Mouse (Mus musculus) left cerebral cortex, adult 2 months (tissue): ENCODE results near the gene Pex13. TPM values are rescaled to one million over a fixed set of nuclear protein-coding genes. Genes with fewer than 3 reads are reported as not detected.

ENCODE experiments used
- DNase-seq, 2 experiments: peaks; one replicate each; pipeline ENCODE4 v3.0.0; 2021 to 2022; ENCODE audit warnings: low spot score in 2 of 2, mixed read lengths in 1 of 2; ENCODE audit errors: extremely low spot score in 1 of 2
- H3K27ac ChIP-seq: fragments of 200-600 bp; 2 replicates; pipeline ENCODE4 v1.8.1; 2022
- H3K4me3 ChIP-seq: fragments of 200-600 bp; 2 replicates; pipeline ENCODE4 v1.8.1; 2022
- CTCF ChIP-seq: fragments of 200-600 bp; IDR thresholded peaks from 2 replicates; pipeline ENCODE4 v1.8.1; 2022; ENCODE audit warnings: antibody characterized with exemption, mild to moderate bottlenecking, moderate library complexity
- intact Hi-C: fragments of 180-260 bp; cut with DNase I; formaldehyde crosslinking; loops from one replicate; pipeline ENCODE4 v1.15.1; 2025
- total RNA-seq, 2 experiments: library from RNA; stranded (reverse); gene quantifications; 2 replicates each; pipeline ENCODE4 v1.2.3; 2021

Gene Pex13
- total RNA-seq, 2 experiments from 2014 or later, result 31.2 to 35.4 TPM

DNA sequence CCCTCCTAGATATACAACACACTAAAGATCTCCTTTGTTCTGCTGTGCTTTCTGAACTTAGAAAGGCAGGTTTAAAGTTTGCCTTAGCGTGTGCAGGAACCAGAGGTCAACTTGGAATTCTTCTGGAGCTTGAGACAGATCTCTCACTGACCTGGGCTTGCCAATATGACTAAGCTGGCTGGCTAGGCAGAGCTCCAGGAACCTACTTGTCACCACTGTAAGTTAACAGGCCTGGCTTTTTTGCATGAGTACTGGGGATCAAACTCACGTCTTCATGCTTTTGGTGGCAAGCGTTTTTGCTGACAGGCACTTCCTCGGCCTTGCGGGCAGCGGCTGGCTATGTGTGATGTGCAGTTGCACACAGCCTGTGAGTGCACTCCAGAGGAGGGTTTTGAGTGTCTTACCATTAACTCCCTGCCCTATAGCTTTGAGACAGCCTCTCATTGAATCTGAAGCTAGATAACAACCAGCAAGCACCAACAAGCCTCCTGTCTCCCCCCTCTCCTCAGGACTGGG, 14.7 kb upstream of the Pex13 start:
- Histone ChIP-seq H3K27ac (no peak overlapping the region), H3K4me3 (no peak overlapping the region)
- TF ChIP-seq CTCF, result no peak
- intact Hi-C loops, result no loop called here
- DNase-seq, result no peak

DNA sequence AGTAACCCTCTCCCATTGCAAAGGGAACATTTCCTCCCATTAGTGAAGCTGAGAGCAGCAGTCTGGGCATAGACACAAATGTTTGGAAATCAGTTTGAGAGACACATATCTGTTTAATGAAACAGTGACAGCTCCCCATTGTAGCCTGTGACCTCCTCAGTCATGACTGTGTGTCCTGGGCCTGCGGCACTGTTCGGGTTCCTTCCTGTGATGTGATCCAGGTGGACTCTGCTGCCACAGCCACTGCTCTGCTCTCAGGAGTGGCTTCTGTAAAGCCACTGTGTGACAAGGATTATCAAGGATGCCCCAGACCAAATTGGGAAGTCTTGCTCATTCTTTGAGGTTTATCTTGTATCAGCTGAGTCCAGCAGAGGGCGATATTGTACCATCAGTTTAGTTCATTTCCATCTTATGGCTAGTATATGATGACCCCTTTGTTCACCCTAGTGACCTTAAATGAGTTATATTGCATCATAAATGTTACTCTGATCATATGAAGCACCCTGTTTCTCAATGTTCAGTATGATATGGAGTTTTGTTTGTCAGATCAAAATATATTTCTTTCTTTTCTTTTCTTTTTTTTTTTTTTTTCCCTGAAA, 13.4 kb upstream of the Pex13 start:
- Histone ChIP-seq H3K27ac (no peak overlapping the region), H3K4me3 (no peak overlapping the region)
- intact Hi-C loops, result loop anchor here (1.0 to 10.0 kb wide), 2 partner anchors 186 to 275 kb away; no protein-coding TSS in a partner anchor
- peak; percentile 86 for TF ChIP-seq CTCF
- peak; percentile 45 to 52 for DNase-seq

DNA sequence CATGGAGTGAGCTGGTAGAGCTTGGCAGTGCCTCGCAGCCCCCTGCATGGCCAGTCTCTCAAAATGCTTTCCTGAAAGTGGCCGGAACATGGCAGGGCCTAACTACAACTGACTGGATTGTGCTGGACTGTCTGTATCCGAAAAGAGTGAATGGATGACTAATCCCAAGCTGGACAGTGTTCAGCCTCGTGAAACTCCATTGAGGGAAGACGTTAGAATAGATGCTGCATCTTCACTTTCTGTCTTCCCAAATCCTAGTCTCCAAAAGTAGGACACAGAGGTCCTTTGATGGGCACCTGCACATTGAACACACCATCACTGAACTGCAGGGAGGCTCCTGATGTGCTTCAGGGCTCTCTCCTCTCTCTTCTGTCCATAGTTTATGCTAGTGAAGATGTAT, 10.3 kb upstream of the Pex13 start:
- TF ChIP-seq CTCF, result no peak
- no peak overlapping the region for H3K4me3 ChIP-seq
- intact Hi-C loops, result loop anchor here (10.0 kb wide), 1 partner anchor 189 kb away; no protein-coding TSS in a partner anchor
- DNase-seq, result no peak
- no peak overlapping the region for H3K27ac ChIP-seq

DNA sequence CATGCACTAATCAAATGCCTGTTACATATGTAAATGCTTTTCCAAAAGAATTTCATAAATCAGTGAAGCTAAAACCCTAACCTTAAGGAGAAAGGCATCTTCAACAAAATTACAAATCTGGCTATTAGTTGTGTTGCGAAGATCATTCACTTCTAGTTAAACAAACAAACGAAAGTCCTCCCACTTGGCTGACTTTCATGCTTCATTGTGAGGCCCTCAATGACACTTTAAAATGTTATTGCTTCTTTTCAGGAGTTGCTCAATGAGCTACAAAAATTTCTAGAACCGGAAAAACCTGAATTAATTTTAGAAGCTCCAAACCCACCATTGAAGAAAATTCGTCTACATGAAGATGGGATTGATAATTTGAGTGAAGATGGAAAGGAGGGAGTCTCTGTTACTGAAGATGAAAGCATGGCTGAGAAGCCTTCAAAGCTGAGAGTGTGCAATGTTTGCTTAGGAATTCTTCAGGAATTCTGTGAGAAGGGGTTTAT, 6.5 kb upstream of the Pex13 start:
- no peak for DNase-seq
- no peak for TF ChIP-seq CTCF
- Histone ChIP-seq H3K27ac (no peak overlapping the region), H3K4me3 (no peak overlapping the region)
- intact Hi-C loops, result loop anchor here (10.0 kb wide), 1 partner anchor 192 kb away; no protein-coding TSS in a partner anchor

DNA sequence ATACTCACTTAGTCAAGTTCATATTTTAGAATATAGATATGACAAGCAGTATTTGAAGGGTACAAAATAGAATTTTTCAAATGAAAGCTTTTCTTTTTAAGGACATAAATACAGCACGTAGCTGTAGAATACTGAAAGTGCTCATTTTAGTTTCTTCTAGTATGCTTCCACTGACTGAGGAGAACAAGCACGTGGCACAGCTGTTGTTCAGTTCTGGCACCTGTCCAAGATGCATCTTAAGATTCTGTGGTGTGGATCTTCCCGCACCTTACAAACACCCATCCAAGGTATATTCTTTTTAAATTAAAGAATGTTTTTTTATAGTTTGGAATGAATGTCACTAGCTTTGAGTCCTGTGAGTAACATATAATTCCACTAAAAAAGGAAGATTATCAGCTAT, 1.4 kb upstream of the Pex13 start:
- intact Hi-C loops, result no loop called here
- DNase-seq, result no peak

GRCm38 (mm10) chr11:23666526-23666925, 767 bp upstream of the Pex13 start:
- no peak for TF ChIP-seq CTCF
- DNase-seq, result no peak
- peak overlapping the region; percentile 84 for H3K4me3 ChIP-seq
- intact Hi-C loops, result no loop called here
- H3K27ac ChIP-seq, result peak overlapping the region; percentile 98

More for the DNA sequence above, 1.4 kb upstream of the Pex13 start:
- Histone ChIP-seq H3K4me3 (peak overlapping the region; percentile 84), H3K27ac (no peak overlapping the region)
- no peak for TF ChIP-seq CTCF

DNA sequence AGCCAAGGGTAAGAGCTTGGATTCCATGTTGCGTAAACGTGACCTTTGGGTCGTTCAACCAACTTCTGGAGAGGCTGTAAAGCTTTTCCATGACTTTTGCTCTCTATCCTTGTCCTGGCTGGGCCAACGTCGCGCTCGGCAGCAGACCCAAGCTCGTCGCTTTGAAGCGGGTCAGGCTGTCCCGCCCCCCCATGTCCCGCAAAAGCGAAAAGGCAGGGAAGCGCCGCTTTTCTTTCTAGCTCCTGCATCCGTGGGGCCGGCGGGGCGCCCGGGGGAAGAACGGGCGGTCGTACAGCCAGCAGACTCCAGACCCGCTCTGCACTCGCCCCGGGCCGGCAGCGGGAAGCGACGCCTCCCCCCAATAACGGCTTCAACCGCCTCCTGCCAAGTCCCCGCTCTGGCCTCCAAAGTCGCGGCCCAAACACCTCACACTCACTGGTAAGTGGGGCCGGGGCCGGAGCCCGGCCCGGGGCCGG, 410 bp downstream of the Pex13 start, which contains the start of gene Pus10:
TSS of gene Pus10 (plus strand) at position 364 of the 476 bp plus-strand sequence.
- no peak for TF ChIP-seq CTCF
- Histone ChIP-seq H3K4me3 (peak within 1 kb of the TSS; percentile 84), H3K27ac (peak within 1 kb of the TSS; percentile 98)
- intact Hi-C loops, result loop anchor here (2.0 kb wide), 2 partner anchors 33 to 105 kb away; partner anchors contain the start of genes 0610010F05Rik and Rel
- no peak for DNase-seq

- intact Hi-C loops, result loop anchor here (2.0 kb wide), 2 partner anchors 31 to 107 kb away; partner anchors contain the start of genes 0610010F05Rik and Rel
- DNase-seq, result no peak
- no peak for TF ChIP-seq CTCF
- Histone ChIP-seq H3K27ac (no peak overlapping the region), H3K4me3 (no peak overlapping the region)
Observed at GRCm38 (mm10) chr11:23664232-23664631, 1.5 kb downstream of the Pex13 start.

GRCm38 (mm10) chr11:23657791-23658190, 8.0 kb downstream of the Pex13 start:
- intact Hi-C loops, result no loop called here
- no peak for TF ChIP-seq CTCF
- H3K27ac ChIP-seq, result no peak overlapping the region
- no peak overlapping the region for H3K4me3 ChIP-seq
- DNase-seq, result no peak

- TF ChIP-seq CTCF, result no peak
- Histone ChIP-seq H3K27ac (no peak overlapping the region), H3K4me3 (no peak overlapping the region)
- DNase-seq, result no peak
- intact Hi-C loops, result no loop called here
Observed at GRCm38 (mm10) chr11:23653666-23654065, 12.1 kb downstream of the Pex13 start.

- Histone ChIP-seq H3K27ac (no peak overlapping the region), H3K4me3 (no peak overlapping the region)
- intact Hi-C loops, result no loop called here
- DNase-seq, result no peak
- no peak for TF ChIP-seq CTCF
Observed at GRCm38 (mm10) chr11:23647835-23648234, 17.9 kb downstream of the Pex13 start.

DNA sequence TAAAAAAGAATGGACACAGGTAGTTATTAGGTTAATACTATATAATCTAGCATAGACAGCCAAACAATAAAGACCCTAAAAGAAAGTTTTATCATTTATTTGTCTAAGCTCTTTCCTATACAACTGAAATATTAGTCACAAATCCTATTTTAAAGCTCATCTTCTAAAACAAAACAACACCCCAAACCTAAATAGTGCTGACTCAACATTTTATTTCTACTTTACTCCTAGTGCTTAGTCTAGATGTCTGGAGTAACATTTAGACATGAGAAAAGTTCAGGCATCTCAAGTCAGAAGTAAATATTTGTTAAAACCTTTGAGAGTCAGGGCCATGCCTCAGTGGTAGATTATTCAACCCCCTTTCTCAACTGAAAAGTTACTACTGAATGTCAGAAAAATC, 18.3 kb downstream of the Pex13 start:
- no peak for TF ChIP-seq CTCF
- DNase-seq, result no peak
- intact Hi-C loops, result no loop called here
- H3K4me3 ChIP-seq, result no peak overlapping the region
- no peak overlapping the region for H3K27ac ChIP-seq
